Mouse (Mus musculus) heart, adult 8-10 months (tissue): ENCODE measurements around the gene C1qtnf12. TPM values are rescaled to one million over a fixed set of nuclear protein-coding genes. Genes with fewer than 3 reads are reported as not detected.

Experiments used
- DNase-seq: peaks from one replicate; pipeline ENCODE4 v3.0.0; 2022; ENCODE audit warnings: low spot score
- total RNA-seq, 4 experiments: library from RNA; stranded (reverse); gene quantifications; 2 replicates each; pipeline ENCODE4 v1.2.4; 2022

C1qtnf12 gene
- total RNA-seq, 4 experiments from 2014 or later = 17.5 to 20.9 (median 18.4) TPM

DNA sequence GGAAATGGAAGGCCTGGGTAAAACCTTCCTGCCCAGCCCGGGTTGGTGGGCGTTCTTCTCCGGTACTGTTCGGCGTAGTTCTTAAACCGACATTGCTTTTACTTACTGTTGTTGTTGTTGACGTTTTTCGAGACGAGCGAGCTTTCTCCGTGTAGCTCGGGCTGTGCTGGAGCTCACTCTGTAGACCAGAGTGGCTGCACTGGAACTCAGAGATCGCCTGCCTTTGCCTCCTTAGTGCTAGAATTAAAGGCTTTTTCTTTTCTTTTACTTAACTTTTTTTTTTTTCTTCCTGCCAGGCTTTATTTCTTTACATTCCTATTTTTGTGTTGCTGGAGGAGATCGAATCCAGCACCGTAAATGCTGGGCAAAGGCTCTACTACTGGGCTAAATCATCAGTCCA, 31.5 kb downstream of the C1qtnf12 start:
- DNase-seq = no peak

DNA sequence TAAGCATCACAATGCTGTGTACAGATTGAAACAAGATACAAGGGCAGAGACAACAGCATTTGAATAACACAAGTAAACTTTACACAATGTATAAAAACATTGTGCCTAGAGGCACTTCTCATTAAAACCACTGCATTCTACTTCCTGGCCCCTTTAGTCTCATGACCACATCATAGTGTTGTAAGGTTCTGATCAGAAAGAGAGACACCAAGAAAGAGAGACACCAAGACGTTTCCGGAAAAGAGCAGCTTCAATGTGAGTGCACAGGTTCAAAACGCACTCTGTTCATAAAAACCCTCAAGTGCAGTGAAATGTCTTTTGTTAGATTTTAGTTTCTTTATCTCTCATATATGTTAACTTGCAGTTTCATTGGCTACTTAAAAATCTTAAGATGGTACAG, 42.0 kb downstream of the C1qtnf12 start:
- DNase-seq = no peak

DNA sequence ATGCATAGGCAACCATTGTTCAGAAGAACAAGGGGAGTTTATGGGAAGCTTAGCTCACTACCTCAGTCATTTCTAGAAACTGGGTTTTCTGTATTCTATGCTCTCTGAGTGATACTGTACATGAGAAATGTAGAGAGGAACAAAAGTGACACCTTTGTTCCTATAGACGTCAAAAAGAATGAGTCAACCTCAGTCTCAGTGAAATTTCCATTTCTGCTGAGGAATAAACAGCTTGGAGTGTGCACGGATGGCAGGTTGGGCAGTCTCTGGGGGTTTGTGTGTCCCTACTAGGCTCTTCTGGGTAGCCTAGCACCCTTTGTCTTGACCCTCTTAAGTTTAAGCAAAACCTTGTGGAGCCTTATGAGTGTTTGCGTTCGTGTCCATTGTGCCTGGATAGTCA, 46.3 kb downstream of the C1qtnf12 start:
- no peak for DNase-seq

DNA sequence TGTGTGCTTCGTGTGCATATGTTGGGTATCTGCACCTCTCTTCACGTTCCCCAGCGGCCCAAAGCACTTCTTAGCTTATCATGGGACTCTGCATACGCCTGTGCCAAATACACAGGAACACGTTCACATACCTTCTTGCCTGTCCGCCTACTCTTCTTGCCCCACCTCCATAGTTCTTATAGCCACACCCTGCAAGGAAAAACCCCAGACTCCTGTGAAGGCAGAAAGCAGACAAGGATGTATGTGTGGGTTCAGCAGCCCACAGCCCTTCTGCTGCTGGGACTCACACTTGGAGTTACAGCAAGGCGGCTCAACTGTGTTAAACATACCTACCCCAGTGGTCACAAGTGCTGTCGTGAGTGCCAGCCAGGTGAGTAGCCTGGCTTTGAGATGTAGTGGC, 51.5 kb downstream of the C1qtnf12 start, which contains the start of gene Tnfrsf4:
TSS of gene Tnfrsf4 (plus strand) at position 207 of the 400 bp plus-strand sequence.
- DNase-seq = no peak

DNA sequence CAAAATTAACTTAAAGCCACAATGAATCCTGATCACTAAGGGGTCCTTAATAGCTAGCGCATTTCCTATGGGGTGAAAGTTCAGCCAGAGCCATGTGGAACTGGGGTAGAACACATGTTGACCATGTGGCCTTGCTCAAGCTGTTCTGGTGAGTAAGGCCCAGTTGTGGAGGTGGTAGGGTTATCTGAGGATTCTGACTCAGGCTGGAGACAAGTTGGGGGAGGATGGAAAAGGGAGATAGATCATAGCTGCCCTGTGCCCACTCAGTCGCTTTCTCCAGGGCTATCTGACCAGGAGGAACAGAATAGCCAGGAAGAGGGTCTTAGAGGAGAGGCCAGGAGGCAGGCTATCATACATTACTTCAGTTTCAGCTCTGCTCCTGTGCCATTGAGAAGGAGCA, 52.3 kb downstream of the C1qtnf12 start:
- DNase-seq = no peak

Other genes with a start within 250 kb of the C1qtnf12 start
- under 1 TPM in 3 of 4 experiments, not detected in 1; 0.11 to 0.81 (median 0.13) TPM for gene Tmem240, start 227.5 kb upstream of the C1qtnf12 start, total RNA-seq
- gene Atad3a, start 201.2 kb upstream of the C1qtnf12 start, total RNA-seq = 10 to 100 TPM; 34.9 to 45.7 (median 40.8) TPM
- gene Vwa1, start 187.6 kb upstream of the C1qtnf12 start, total RNA-seq = 1 to 10 TPM; 5.6 to 9.8 (median 8.1) TPM
- gene Tmem88b, start 176.4 kb upstream of the C1qtnf12 start, total RNA-seq = 1 to 10 TPM in 1 of 4 experiments, under 1 TPM in 3; 0.66 to 1.1 (median 0.81) TPM
- gene Ankrd65, start 171.9 kb upstream of the C1qtnf12 start, total RNA-seq = not detected
- 10 to 100 TPM; 78.5 to 86.8 (median 80.6) TPM for gene Mrpl20, start 159.4 kb upstream of the C1qtnf12 start, total RNA-seq
- 10 to 100 TPM; 20.3 to 30.7 (median 26.2) TPM for gene Ccnl2, start 149.8 kb upstream of the C1qtnf12 start, total RNA-seq
- 100 to 1,000 TPM; 112 to 128 (median 117) TPM for gene Aurkaip1, start 131.0 kb upstream of the C1qtnf12 start, total RNA-seq
- gene Mxra8, start 122.6 kb upstream of the C1qtnf12 start, total RNA-seq = 10 to 100 TPM; 19.7 to 30.4 (median 24.4) TPM
- gene Dvl1, start 114.9 kb upstream of the C1qtnf12 start, total RNA-seq = 10 to 100 TPM; 41.3 to 50.7 (median 49.8) TPM
- gene Tas1r3, start 99.0 kb upstream of the C1qtnf12 start, total RNA-seq = under 1 TPM; 0.17 to 0.19 (median 0.19) TPM
- 1 to 10 TPM; 7.3 to 9.9 (median 8.6) TPM for gene Cptp, start 92.9 kb upstream of the C1qtnf12 start, total RNA-seq
- 10 to 100 TPM; 13.9 to 14.5 (median 14.1) TPM for gene Ints11, start 92.8 kb upstream of the C1qtnf12 start, total RNA-seq
- 10 to 100 TPM in 3 of 4 experiments, 1 to 10 TPM in 1; 9.6 to 11.9 (median 10.9) TPM for gene Pusl1, start 70.5 kb upstream of the C1qtnf12 start, total RNA-seq
- 10 to 100 TPM in 2 of 4 experiments, 1 to 10 TPM in 2; 9.5 to 13.8 (median 10.9) TPM for gene Acap3, start 70.5 kb upstream of the C1qtnf12 start, total RNA-seq
- gene Ube2j2, start 18.5 kb upstream of the C1qtnf12 start, total RNA-seq = 10 to 100 TPM; 46.5 to 51.6 (median 49.3) TPM
- 1 to 10 TPM; 2.6 to 3.2 (median 2.8) TPM for gene B3galt6, start 30.3 kb downstream of the C1qtnf12 start, total RNA-seq
- 100 to 1,000 TPM in 1 of 4 experiments, 10 to 100 TPM in 3; 72.8 to 103 (median 87.1) TPM for gene Sdf4, start 30.6 kb downstream of the C1qtnf12 start, total RNA-seq
- gene Tnfrsf4, start 51.5 kb downstream of the C1qtnf12 start, total RNA-seq = not detected
- under 1 TPM in 2 of 4 experiments, not detected in 2; 0.25 to 0.75 TPM for gene Tnfrsf18, start 63.8 kb downstream of the C1qtnf12 start, total RNA-seq
- gene Ttll10, start 97.1 kb downstream of the C1qtnf12 start, total RNA-seq = under 1 TPM in 1 of 4 experiments, not detected in 3; 0.28 TPM
- 1 to 10 TPM; 2.1 to 3.3 (median 2.3) TPM for gene 9430015G10Rik, start 147.7 kb downstream of the C1qtnf12 start, total RNA-seq
- gene Rnf223, start 168.2 kb downstream of the C1qtnf12 start, total RNA-seq = under 1 TPM in 1 of 4 experiments, not detected in 3; 0.09 TPM
- gene Agrn, start 235.2 kb downstream of the C1qtnf12 start, total RNA-seq = 10 to 100 TPM; 21.0 to 27.6 (median 24.5) TPM
- 1 to 10 TPM; 1.7 to 2.8 (median 2.0) TPM for gene Isg15, start 238.5 kb downstream of the C1qtnf12 start, total RNA-seq
- 10 to 100 TPM; 10.1 to 14.4 (median 12.2) TPM for gene AW011738, start 241.0 kb downstream of the C1qtnf12 start, total RNA-seq